Mouse (Mus musculus): ENCODE results near the gene Tex45. TPM values are rescaled to one million over a fixed set of nuclear protein-coding genes. Genes with fewer than 3 reads are reported as not detected.

Tex45 gene
- total and polyA plus RNA-seq, 3 experiments: not detected

- TF ChIP-seq JUN (IDR thresholded peaks at IDR 0.05; ENCODE audit: insufficient read depth, low read depth, low read length): no peak
- no peak for TF ChIP-seq RAD21 (IDR thresholded peaks at IDR 0.05; ENCODE audit: low read depth, low read length)
- TF ChIP-seq ZKSCAN1 (IDR thresholded peaks at IDR 0.05; ENCODE audit: borderline replicate concordance, low read depth, low read length): no peak
- TF ChIP-seq USF1 (IDR thresholded peaks at IDR 0.05; ENCODE audit: low read depth, low read length): no peak
- no peak for TF ChIP-seq SIN3A (IDR thresholded peaks at IDR 0.05; ENCODE audit: low read length)
- TF ChIP-seq RCOR1 (conservative IDR thresholded peaks at IDR 0.05; ENCODE audit: low read depth, low read length): no peak
- TF ChIP-seq TBP (conservative IDR thresholded peaks at IDR 0.05; ENCODE audit: low read depth, low read length): peak; percentile 67; the same call in 1 of the 2 replicates
- peak; percentile 70 for TF ChIP-seq ELF1 (IDR thresholded peaks at IDR 0.05; ENCODE audit: low read depth, low read length)
- TF ChIP-seq TCF12 (IDR thresholded peaks at IDR 0.05; ENCODE audit: low read depth, low read length): no peak
- no peak for TF ChIP-seq CHD2 (IDR thresholded peaks at IDR 0.05; ENCODE audit: low read length)
- no peak for TF ChIP-seq GABPA (IDR thresholded peaks at IDR 0.05; ENCODE audit: insufficient replicate concordance, low read depth, low read length)
- TF ChIP-seq HCFC1 (IDR thresholded peaks at IDR 0.05; ENCODE audit: low read depth, low read length): peak; percentile 26
- TF ChIP-seq NELFE (IDR thresholded peaks at IDR 0.05; ENCODE audit: low read depth, low read length): no peak; the same call in 1 of the 2 replicates
- no peak for TF ChIP-seq E2F4 (IDR thresholded peaks at IDR 0.05; ENCODE audit: insufficient replicate concordance, low read depth, low read length)
- no peak for TF ChIP-seq ZMIZ1 (IDR thresholded peaks at IDR 0.05; ENCODE audit: low read depth, low read length)
- TF ChIP-seq MAZ (IDR thresholded peaks at IDR 0.05; ENCODE audit: low read depth, low read length): no peak
Measured at GRCm38 (mm10) chr8:3467006-3467885, 3.4 kb upstream of the Tex45 start, which contains the start of gene Pex11g (continued).

GRCm38 (mm10) chr8:3467886-3468545 is 2.6 kb upstream of the Tex45 start:
- Histone ChIP-seq H3K4me2 (ENCODE audit: insufficient read depth, low read depth, poor library complexity, severe bottlenecking) (peak overlapping the region; percentile 41; the same call in 1 of the 2 replicates), H3K27me3 (replicated peaks) (no peaks in the 10 kb centered on the region), H3K36me3 (replicated peaks in 1 of 2; ENCODE audit: control insufficient read depth in 1 of 2, insufficient read depth in 1 of 2, low read length in 1 of 2) (peaks cover 0 to 10% of the 10 kb centered on the region in 2 experiments), H3K9me3 (replicated peaks; ENCODE audit: low read length) (no peaks in the 10 kb centered on the region), H3K4me3 (replicated peaks in 1 of 3; ENCODE audit: low read depth in 2 of 3, low read length in 2 of 3, poor library complexity in 1 of 3) (peak overlapping the region; percentile 47 to 70 (median 63)), H3K9ac (ENCODE audit: insufficient read depth, low read depth) (no peak overlapping the region), H3K27ac (ENCODE audit: insufficient read depth, low read depth) (no peak overlapping the region), H3K79me2 (replicated peaks; ENCODE audit: control insufficient read depth, extremely low read depth, insufficient read depth, poor library complexity, severe bottlenecking) (no peaks in the 10 kb centered on the region), H3K4me1 (ENCODE audit: control insufficient read depth in 1 of 2, insufficient read depth in 2 of 2) (peaks cover 3 to 12% of the 10 kb centered on the region in 2 experiments; a peak in 2 of 4 replicates)
- TF ChIP-seq ZC3H11A (IDR thresholded peaks at IDR 0.05; ENCODE audit: low read depth, low read length) (no peak), RAD21 (IDR thresholded peaks at IDR 0.05; ENCODE audit: low read depth, low read length) (no peak), ZNF384 (IDR thresholded peaks at IDR 0.05; ENCODE audit: low read depth, low read length) (peak; percentile 62), CHD1 (IDR thresholded peaks at IDR 0.05; ENCODE audit: low read depth, low read length) (no peak), RCOR1 (conservative IDR thresholded peaks at IDR 0.05; ENCODE audit: low read depth, low read length) (no peak), POLR2AphosphoS2 (IDR thresholded peaks at IDR 0.05; ENCODE audit: low read depth, low read length) (no peak), BHLHE40 (IDR thresholded peaks at IDR 0.05; ENCODE audit: low read depth, low read length) (no peak), TCF12 (IDR thresholded peaks at IDR 0.05; ENCODE audit: low read depth, low read length) (no peak), MEF2A (IDR thresholded peaks at IDR 0.05; ENCODE audit: borderline replicate concordance, low read depth, low read length) (no peak), MYC (IDR thresholded peaks at IDR 0.05; ENCODE audit: low read depth, low read length) (0 out of 2 replicates have a peak, but pooled peaks have one; percentile 46)
- dilution Hi-C loops (cut with MboI; ENCODE audit: extremely low pct_ligation_motif_present, extremely low pct_unique_long_range_greater_than_20kb, low sequenced_read_pairs): no loop called here
- DNase-seq (ENCODE audit: extremely low read depth): no peak
- in situ Hi-C loops (cut with MboI; ENCODE audit: low pct_ligation_motif_present, low pct_unique_long_range_greater_than_20kb, low sequenced_read_pairs): loop anchor here (10.0 kb wide), 1 partner anchor 207 kb away; the partner anchor contains the start of genes Fcor and Trappc5
